Mouse (Mus musculus) embryo, embryonic 9.5 days (tissue): ENCODE measurements around the gene Cldn7.

Experiments used
- DNase-seq: peaks from one replicate; pipeline ENCODE4 v3.0.0-alpha.2; 2017; ENCODE audit errors: extremely low spot score

Gene Cldn7

DNA sequence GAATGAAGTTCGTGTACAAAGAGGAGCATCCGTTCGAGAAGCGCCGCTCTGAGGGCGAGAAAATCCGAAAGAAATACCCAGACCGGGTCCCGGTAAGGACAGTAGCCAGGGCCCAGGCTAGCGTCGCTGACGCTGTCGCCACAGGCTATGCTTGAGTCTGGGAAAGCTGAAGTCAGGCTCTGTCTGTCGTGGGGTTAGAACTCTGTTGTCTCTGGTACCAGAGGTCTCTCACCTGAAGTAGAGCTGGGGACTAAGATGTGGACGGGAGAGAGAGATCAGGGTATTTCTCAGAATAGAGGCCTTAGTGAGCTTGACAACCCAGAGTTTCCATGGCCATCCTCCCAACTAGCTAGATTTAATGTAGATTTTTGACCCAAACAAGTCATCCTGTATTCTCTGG lies 27.1 kb downstream of the Cldn7 start:
- DNase-seq, result no peak

DNA sequence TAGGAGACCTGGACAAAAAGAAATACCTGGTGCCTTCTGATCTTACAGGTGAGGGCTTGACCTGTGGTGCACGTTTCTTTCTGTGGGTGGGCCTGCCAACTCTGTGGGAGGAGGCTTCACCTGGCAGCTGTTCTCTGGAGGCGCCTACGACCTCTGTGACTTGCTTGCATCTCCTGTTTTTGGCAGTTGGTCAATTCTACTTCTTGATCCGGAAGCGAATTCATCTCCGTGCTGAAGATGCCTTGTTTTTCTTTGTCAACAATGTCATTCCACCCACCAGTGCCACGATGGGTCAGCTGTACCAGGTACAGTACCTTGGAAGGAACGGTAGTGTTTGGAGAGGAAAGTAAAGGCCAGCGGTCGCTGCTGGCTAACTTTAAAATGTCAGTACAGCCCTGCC lies 27.8 kb downstream of the Cldn7 start:
- DNase-seq, result no peak

- DNase-seq, result no peak
Measured at GRCm38 (mm10) chr11:69992932-69993331, 28.4 kb downstream of the Cldn7 start.

DNA sequence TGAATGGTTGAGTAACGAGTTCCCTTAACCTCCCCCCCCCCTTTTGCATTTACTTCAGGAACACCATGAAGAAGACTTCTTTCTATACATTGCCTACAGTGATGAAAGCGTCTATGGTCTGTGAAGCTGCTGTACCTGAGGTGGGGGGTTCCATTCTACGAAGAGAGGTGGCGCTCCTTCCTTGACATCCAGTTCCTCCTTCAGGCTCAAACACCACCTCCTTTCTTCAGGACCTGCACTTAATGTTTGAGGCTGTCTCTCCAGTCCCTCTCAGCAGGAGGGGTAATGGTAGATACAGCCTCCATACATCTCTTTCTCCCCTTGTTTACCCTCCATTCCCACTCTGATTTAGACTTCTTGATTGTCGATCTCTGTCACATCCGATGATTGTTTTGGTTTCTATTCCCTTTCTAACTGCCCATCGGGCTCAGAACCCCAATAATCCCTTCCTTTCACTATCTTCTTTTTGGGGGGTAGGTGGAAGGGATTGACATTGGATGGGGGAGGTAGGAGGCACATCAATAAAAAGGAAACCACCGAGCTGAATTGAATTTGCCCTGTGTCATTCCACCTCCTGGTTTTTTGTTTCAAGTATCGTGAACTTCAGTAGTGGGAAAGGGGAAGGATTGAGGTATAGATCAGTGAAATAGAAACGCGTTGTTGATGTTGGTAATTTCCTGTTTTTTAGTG lies 30.0 kb downstream of the Cldn7 start:
- no peak for DNase-seq

- peak; percentile 99 for DNase-seq
Measured at GRCm38 (mm10) chr11:69995391-69995960, 30.9 kb downstream of the Cldn7 start, which contains the start of gene Phf23. Phf23 (plus strand) TSS chr11:69995777.

DNA sequence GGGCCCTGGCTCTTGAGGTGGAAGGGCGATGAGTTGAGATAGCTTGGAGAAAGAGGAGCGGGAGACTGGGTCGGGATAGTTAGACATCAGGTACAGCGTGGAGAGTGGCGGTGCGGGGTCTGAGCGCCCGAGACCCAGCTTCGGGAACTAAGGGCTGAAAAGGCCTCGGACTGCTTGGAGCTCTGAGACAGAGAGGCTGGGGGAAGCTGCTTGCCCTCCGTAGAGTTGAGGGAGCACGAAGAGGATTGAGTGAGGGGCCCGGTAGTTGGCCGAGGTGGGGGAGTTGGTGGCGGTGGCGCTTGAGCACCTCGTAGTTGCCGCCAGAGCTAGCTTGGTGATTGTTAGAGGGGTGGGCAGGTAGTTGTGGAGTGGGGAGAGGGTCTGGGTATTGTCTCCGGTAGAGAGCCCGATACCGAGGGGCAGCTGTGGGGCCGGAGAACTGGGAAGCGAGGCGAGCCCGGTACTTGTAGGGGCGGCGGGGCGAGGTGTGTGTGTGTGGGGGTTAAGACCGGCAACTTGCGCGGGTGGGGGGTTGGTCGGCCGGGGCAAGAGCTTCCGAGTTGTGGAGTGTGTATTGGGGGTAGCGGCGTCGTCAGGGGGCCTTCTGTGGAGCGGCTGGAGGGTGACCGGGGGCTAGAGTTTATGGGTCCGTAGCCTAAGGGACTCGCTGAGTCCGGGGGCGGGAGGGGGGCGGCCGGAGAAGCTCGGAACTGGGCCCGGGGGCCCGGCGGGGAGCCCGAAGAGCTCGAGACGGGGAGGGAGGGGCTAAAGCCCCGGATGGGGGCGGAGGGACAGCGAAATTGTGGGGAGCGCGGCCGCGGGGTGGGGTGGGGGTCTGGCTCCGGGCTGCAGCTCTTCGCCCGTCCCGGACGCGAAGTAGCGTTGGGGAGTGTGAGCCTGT lies 31.8 kb downstream of the Cldn7 start:
- no peak for DNase-seq

DNA sequence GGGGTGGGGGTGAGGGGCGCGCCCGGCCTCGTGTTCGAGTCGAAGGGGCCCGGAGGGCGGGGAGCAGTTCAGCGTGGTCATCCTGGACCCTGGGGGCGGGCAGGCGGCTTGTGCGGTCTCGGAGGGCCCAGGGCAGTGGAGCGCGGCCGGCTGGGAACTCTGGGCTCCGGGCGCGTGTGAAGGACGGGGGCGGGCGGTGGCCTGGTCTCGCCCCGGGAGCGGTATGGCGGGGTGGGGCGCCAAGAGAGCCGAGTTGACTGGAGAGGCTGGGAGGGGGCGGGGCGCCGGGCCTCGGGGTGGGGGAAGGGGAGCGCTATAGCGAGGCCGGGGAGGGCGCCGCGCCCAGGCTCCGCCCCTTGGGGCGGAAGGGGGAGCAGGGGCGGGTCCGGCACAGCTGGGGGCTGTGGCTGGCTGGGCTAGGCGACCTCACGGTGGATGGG lies 32.5 kb downstream of the Cldn7 start:
- DNase-seq, result peak; percentile 94

DNA sequence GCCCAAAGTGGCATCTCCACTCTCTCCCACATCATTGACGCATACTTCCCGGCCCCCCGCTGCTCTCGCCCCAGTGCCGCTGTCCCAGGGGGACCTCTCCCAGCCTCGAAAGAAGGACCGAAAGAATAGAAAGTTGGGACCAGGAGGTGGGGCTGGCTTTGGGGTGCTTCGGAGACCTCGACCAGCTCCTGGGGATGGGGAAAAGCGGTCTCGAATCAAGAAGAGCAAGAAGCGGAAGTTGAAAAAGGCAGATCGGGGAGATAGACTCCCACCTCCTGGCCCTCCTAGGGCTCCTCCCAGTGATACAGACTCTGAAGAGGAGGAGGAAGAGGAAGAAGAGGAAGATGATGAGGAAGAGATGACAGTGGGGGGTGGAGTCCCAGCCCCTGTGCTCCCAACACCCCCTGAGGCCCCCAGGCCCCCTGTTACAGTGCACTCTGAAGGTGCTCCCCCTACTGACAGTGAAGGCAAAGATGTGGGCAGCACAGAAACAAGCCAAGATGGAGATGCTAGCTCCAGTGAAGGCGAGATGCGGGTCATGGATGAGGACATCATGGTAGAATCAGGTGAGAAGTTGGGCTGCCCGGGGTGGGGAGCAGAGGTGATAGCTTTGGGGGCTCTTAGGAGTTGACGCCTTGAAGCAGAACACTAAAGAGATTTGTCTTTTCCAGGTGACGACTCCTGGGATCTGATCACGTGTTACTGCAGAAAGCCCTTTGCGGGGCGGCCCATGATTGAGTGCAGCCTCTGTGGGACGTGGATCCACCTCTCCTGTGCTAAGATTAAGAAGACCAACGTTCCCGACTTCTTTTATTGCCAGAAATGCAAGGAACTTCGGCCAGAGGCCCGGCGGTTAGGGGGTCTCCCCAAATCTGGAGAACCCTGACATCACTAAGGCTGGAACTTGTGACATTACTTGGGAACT lies 34.2 kb downstream of the Cldn7 start:
- DNase-seq, result no peak

- DNase-seq, result no peak
Measured at GRCm38 (mm10) chr11:69999666-70000065, 35.1 kb downstream of the Cldn7 start.

GRCm38 (mm10) chr11:70000396-70000898 lies 35.9 kb downstream of the Cldn7 start, which contains the start of gene Dvl2:
Dvl2 (plus strand) TSS chr11:70000595.
- DNase-seq, result peak; percentile 94

- DNase-seq, result no peak
Measured at GRCm38 (mm10) chr11:70001159-70001558, 36.6 kb downstream of the Cldn7 start.

DNA sequence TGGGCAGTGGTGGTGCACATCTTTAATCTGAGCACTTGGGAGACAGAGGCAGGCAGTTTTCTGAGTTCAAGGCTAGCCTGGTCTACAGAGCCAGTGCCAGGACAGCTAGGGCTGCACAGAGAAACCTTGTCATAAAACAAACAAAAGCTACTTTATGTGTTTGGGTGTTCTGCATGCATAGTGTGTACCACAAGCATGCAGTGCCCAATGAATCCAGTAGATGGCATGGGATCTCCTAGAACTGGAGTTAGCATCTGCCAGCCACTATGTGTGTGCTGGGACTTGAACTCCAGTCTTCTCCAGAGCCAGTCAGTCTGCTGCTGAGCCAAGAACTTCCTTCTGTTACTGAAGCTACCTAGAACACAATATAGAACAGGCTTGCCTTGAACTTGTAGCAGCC lies 37.3 kb downstream of the Cldn7 start:
- no peak for DNase-seq

- DNase-seq, result no peak
Measured at GRCm38 (mm10) chr11:70002471-70002870, 37.9 kb downstream of the Cldn7 start.

GRCm38 (mm10) chr11:70005521-70005920 lies 40.9 kb downstream of the Cldn7 start:
- DNase-seq, result no peak

GRCm38 (mm10) chr11:70010033-70010432 lies 45.5 kb downstream of the Cldn7 start:
- no peak for DNase-seq

DNA sequence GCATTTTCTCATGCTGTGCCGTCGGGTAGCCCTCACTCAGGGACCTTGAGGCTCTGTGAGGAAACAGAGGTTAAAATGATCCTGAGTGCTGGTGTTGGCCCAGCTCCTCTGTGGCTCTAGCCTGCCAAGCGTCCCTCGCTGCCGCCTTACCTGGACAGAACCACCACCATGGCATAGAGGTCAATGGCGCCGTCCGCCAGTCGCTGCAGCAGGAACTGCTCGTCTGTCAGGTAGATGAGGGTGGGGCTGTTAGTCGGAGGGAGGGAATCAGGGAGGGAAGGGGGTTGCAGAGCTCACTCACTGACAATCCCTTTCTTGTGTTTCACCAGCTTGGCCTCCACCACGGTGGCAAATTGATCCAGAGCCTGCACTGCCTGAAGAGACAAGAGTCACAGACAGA lies 46.0 kb downstream of the Cldn7 start:
- no peak for DNase-seq

GRCm38 (mm10) chr11:70010961-70011360 lies 46.4 kb downstream of the Cldn7 start:
- DNase-seq, result no peak

- no peak for DNase-seq
Measured at GRCm38 (mm10) chr11:70012931-70013330, 48.4 kb downstream of the Cldn7 start.

- DNase-seq, result no peak
Measured at GRCm38 (mm10) chr11:70013408-70013807, 48.8 kb downstream of the Cldn7 start.

DNA sequence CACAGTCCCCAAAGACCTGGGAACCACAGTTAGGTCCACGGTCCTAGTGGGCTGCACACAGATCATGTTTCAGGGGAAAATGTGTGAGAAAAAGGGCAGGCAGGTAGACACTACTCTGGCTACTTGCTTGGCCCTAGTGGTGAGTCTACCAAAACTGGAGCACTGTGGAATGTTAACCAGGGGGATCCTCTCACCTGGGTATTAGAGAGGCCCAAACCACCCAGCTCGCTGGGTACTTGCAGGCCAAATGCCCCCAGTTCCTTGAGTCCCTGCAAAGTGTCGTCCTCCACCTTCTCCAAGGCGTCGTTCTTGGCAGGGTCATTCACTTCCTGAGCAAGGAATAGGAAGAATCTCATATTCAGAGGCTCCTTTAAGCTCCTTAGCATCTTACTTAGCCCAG lies 49.5 kb downstream of the Cldn7 start:
- no peak for DNase-seq

DNA sequence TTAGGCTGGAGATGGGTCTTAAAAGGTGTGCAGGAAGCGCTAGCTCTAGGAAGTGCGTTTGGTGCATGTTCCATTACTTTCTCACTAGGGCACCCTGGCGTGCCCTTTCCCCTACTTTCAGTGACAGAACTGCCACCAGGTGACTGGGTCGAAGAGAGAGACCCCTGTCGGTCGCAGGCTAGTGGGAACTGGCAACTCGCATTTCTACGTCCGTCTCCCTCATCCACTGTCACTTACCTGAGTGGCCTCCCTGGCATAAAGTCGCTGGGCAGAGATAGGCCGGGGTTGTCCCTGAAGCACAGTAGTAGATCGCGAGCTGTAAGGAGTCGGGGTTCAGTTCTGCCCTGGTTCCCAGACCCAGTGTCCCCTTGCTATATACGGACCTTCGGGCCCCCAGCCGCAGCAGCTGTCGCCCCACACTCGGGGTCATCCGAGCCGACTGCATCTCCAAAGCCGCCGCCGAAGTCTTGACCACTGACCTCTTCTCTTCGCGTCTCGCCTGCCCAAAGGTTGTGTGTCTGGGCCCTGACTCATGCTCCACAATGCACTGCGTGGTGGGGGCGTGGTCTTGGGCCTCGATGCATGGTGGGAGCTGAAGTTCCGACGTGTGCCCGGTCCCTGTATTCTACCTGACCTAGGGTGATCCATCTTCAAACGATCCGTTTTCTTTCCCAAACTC lies 50.4 kb downstream of the Cldn7 start, which contains the start of gene Acadvl:
Gene Acadvl (minus strand): TSS at position 532 of the 679 bp plus-strand sequence.
- peak; percentile 85 for DNase-seq
